Mouse (Mus musculus) erythroblast, embryonic 14.5 days (primary cell): ENCODE data around the gene Atp2a1.

Experiments used
- GATA1 ChIP-seq: IDR thresholded peaks from 2 replicates; pipeline ENCODE4 v1.6.1; 2012; ENCODE audit warnings: low read length, inconsistent platforms, mixed read lengths
- TAL1 ChIP-seq: IDR thresholded peaks from 3 replicates; pipeline ENCODE4 v1.6.1; 2012; ENCODE audit warnings: low read length, inconsistent platforms, mixed read lengths

- TF ChIP-seq GATA1 (no peak), TAL1 (no peak)
Measured at GRCm38 (mm10) chr7:126428154-126428553, 34.8 kb downstream of the Atp2a1 start.
